Mouse (Mus musculus): ENCODE measurements around the gene Rnf157.

Gene Rnf157

DNA sequence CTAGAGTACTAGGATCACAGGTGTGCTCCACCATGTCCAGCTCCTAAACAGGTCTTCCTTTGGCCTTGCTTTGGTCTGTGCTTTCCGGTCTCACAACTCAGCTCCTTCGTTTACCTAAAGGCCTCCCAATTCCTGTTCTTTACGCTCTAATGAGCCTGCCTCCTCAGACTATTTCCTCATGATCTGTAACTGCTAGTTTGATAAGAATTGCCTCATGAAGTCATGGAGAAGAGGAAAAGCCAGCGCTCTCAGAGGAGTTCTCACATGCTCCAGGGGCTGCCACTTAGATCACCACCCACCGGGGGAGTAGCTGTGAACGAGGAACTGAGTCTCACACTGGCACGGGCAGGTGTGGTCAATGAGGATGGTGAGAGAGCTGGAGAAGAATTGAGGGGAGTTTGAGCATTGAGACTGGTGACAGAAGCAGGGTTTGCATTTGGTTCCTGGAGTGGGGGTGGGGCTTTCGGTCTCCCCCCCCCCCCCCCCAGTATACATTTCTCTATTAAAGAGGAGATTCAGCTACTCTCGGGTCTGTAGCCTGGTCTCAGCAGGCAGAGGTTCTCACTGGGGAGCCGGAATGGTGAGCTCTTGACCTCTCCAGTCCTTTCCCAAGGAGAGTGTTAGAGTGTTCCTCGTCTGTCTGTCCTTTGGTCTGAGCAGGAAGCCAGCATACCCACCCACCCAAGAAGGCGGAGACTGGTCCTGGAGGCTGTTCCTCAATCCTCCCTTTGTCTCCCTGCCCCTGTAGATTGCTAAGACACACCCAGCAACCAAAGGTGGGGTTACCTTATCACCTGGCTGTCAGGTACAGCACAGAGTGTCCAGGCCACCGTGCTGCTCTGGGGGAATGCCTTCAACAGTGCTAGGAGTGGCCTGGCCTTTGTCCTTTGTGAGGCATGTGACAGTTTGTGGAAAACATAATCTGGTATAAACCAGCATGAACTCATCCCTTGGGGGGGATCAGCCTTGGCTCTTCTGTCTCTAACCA is 16.3 kb upstream of the Rnf157 start:
- ChIA-PET POLR2A (interaction anchor here in 3 of 4 experiments (0.6 to 5.5 kb wide), 32 partner anchors 7 to 879 kb away, joined by 3 to 44 read pairs (median 4); partner anchors contain the start of genes Mrpl38 (in 1 of the 3) and Rnf157 (in 1 of the 3)), CTCF (interaction anchor here in 3 of 4 experiments (0.5 to 1.4 kb wide), 10 partner anchors 16 to 1605 kb away, joined by 3 to 8 read pairs (median 5); partner anchors contain the start of genes Foxj1 (in 1 of the 3) and Mrpl38 (in 1 of the 3))

DNA sequence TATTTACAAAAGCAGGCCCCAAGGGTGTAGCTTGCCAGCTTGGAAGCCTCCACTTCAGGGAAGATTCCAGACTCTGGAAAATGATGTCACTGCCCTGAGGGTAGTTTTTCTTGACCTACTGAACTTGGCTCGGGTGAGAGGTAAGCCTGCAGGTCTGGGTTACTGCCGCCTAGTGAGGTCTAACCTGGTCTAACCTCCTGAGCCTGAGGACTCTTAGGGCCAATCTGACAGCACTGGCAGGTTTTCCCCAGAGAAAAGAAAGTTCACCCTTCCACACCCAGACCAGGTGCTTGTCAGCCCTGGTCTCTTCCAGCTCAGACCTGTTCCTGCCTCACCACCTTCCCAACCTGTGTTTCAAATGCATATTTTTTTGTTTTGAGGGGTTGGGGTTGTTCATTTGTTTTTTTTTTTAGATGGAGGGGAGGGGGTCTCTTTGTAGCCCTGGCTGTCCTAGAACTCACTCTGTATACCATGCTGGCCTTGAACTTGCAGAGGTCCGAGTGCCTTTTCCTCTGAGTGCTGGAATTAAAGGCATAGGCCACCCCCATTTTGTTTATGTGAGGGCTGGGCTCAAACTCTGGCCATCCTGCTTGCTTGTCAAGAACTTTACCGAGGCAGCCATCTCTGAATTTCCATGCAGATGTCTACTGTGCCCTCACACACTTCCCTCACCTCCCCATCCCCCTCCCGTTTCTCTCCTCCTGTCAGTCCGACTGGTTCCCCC is 14.2 kb upstream of the Rnf157 start:
- ChIA-PET POLR2A (interaction anchor here in 3 of 4 experiments (0.5 to 5.5 kb wide), 13 partner anchors 9 to 402 kb away, joined by 3 to 44 read pairs (median 3); partner anchors contain the start of gene Rnf157 (in 1 of the 3)), CTCF (interaction anchor here in 2 of 4 experiments (0.7 to 0.9 kb wide), 2 partner anchors 10 to 14 kb away, joined by 3 read pairs; partner anchors contain the start of gene Rnf157 (in 1 of the 2))

DNA sequence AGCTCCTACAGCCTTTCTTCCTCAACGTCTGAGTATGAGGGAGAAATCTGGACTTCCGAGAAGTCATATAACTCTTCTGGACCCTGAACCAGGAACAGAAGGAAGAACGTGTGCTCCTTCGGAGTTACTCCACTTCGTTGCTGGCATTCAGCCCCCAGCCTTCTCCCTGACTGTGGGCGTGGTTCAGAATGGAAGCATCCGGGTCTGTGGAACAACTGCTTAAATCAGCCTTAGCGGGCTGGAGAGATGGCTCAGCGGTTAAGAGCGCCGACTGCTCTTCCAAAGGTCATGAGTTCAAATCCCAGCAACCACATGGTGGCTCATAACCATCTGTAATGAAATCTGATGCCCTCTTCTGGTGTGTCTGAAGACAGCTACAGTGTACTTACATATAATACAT is 13.5 kb upstream of the Rnf157 start:
- ChIA-PET CTCF (interaction anchor here in 1 of 4 experiments (0.7 to 1.0 kb wide), 2 partner anchors 14 to 19 kb away, joined by 3 read pairs; partner anchors contain the start of gene Rnf157), POLR2A (interaction anchor here in 3 of 4 experiments (0.5 to 5.5 kb wide), 12 partner anchors 10 to 402 kb away, joined by 3 to 44 read pairs (median 3); partner anchors contain the start of gene Rnf157 (in 1 of the 3))

DNA sequence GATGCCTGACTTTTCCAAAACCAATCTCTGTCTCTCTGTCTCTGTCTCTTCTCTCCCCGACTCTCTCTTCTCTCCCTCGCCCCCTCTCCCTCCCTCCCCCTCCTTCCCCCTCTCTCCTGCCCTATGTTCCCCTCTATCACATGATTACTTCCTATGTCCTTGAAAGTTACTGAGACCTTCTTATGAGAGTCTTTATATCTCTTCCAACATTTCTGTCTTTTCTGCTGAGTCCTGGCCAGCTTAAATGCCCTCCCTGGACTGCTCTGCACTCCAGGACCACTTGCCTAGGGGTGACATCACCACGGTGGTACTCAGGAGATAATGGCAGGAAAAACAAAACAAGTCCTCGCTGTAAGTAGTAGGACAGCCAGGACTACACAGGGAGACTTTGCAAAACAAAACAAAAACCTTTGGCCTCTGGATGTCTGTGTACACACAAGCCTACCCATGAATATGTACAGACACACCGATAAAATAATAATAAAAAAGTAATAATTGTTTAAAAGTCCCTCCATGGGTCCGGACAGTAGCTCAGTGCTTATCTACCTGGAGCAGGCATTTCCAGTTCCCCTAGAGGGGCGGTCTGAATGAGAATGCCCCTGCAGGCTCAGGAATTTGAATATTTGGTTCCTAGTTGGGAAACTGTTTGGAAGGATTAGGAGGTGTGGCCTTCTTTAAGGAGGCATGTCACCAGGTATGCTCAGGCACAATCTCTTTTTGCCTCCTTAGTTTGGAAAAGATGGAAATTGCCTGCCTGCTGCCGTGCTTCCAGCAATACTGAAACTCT is 12.0 kb upstream of the Rnf157 start:
- ChIA-PET CTCF (interaction anchor here in 2 of 4 experiments (0.6 to 0.9 kb wide), 2 partner anchors 106 to 293 kb away, joined by 3 read pairs; no protein-coding TSS in a partner anchor), POLR2A (interaction anchor here in 3 of 4 experiments (0.5 to 5.5 kb wide), 12 partner anchors 9 to 21 kb away, joined by 3 to 44 read pairs (median 4); partner anchors contain the start of genes Rnf157 (in 1 of the 3) and Ubald2 (in 1 of the 3))

DNA sequence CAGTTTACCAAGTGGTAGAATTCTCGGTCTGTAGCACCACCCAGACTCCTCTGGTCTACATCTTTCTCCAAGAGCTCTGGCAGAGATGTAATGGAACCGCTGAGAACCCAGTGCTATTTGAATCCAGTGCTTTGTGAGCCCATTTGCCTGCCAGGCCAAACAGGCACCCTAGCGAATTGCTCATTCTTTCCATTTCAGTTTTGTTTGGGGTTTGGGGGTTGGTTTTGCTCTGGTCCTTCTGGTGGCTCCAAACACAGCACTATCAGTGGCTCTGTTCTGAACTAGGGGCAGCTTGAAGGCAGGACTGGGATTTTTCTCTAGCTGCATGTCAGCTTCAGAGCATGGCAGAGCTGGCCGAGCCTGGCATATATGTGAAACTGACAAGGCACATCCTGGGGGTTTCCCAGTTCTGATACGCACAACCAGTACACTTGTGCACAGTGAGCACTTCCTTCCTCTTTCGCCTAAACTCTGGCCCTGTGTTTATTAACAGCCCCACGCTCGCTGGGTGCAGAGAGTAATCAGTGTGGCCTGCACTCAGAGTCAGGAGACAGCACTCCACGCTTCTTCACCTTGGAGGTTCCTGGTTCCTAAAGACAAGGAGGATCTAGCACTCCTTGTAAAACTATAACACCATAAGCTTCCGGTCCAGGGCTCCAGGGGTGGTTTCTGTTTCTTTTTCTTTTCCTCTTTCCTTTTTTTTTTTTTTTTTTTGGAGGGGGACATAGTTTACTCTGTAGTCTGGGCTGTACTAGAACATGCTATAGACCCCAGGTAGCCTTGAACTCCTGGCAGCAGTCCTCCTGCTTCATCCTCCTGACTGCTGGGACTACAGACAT is 11.2 kb upstream of the Rnf157 start:
- ChIA-PET CTCF (interaction anchor here in 1 of 4 experiments (0.6 kb wide), 1 partner anchor 18 kb away, joined by 3 read pairs; no protein-coding TSS in a partner anchor), POLR2A (interaction anchor here (0.5 to 5.5 kb wide), 14 partner anchors 10 to 711 kb away, joined by 3 to 44 read pairs (median 4); partner anchors contain the start of genes Rnf157 (in 1 of the 4) and Ubald2 (in 1 of the 4))

DNA sequence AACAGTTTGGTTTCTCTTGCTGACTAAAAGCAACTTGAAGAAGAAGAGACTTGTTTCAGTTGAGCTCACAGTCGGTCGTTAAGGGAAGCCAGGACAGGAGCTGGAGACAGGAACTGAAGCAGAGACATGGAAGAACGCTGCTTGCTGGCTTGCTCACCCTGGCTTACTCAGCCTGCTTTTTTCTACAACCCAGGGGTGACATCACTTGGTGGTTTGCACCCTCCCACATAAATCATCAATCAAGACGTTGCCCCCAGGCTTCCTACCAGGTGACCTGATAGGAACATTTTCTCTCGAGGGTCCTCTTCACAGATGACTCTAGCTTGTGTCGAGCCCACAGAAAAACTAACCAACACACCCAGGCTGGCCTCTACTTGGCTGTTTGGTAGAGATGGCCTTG is 10.4 kb upstream of the Rnf157 start:
- POLR2A ChIA-PET = interaction anchor here (0.6 to 3.5 kb wide), 17 partner anchors 10 to 712 kb away, joined by 3 to 18 read pairs (median 3); partner anchors contain the start of genes Rnf157 (in 2 of the 4) and Ubald2 (in 1 of the 4)
- CTCF ChIA-PET = interaction anchor here in 2 of 4 experiments (0.7 to 1.0 kb wide), 4 partner anchors 8 to 754 kb away, joined by 3 read pairs; partner anchors contain the start of gene Ubald2 (in 1 of the 2)

DNA sequence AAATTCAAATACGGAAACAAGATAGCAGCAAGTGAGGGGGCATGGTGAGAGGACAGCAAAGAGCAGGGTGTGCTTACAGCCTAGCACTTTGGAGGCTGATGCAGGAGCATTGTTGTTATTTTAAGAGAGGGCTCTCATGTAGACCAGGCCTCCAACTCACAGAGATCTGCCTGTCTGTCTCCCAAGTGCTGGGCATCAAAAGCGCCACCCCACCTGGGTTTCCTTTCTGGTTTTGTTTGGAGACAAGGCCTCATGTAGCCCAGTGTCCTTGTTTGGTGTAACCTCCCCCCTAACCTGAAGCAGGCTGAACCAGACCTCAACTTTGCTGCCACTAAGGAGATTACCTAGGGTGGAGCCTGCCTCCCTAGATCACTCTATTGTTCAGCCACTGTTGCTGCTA is 9.7 kb upstream of the Rnf157 start:
- CTCF ChIA-PET = interaction anchor here in 2 of 4 experiments (0.7 to 1.0 kb wide), 4 partner anchors 9 to 755 kb away, joined by 3 read pairs; partner anchors contain the start of gene Ubald2 (in 1 of the 2)

DNA sequence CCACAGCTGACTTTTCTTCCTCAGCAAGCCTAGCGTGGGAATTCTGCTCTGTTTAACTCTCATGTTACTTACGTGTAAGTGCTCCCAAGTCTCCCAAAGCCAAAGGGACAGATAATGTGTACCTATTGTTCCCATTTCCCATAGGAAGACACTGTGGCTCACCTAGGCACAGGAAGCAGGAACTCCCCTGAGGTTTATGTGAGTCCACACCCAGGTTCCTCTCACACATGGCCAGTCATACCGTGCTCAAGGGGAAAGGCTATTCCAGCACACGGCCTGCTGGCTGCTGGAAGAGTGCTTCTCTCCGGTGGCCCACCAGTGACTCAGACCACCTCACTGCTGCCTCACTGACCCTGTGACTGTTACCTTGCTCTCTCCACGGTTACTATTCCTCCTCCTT is 8.3 kb upstream of the Rnf157 start:
- ChIA-PET CTCF (interaction anchor here in 1 of 4 experiments (0.5 kb wide), 1 partner anchor 10 kb away, joined by 3 read pairs; no protein-coding TSS in a partner anchor), POLR2A (interaction anchor here in 3 of 4 experiments (0.8 to 3.5 kb wide), 5 partner anchors 9 to 282 kb away, joined by 3 to 10 read pairs (median 4); partner anchors contain the start of gene Mrpl38 (in 1 of the 3))

More for the DNA sequence above, 9.7 kb upstream of the Rnf157 start:
- POLR2A ChIA-PET = interaction anchor here in 3 of 4 experiments (0.6 to 3.5 kb wide), 13 partner anchors 8 to 181 kb away, joined by 3 to 18 read pairs (median 4); partner anchors contain the start of genes Rnf157 (in 2 of the 3) and Ubald2 (in 1 of the 3)

DNA sequence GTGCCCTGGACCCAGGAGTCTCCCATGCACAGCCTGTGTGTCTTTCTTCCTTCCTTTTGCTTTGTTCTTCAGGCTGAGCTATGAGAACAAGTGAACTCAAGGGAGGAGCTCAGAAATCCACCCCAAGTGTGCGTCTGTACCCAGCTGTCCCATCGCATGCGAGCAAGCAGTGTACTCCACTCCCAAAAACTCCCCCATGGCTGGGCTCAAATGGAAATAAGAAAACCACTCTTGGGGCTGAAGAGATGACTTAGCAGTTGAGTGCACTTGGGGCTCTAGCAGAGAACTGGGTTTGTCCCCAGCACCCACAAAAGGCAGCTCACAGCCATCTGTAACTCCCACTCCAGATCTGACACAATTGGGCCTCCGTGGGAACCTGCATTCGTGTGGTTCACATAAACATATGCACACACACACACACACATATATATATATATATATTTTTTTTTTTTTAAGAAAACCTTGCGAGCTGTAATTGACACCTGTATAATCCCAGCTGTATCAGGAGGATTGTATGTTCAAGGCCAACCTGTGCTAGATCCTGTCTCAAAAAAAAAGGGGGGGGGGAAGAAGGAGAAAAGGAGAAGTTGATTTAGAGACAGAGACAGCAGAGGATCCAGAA is 6.1 kb upstream of the Rnf157 start:
- POLR2A ChIA-PET = interaction anchor here in 3 of 4 experiments (0.6 to 2.3 kb wide), 8 partner anchors 10 to 61 kb away, joined by 3 to 15 read pairs (median 4); no protein-coding TSS in a partner anchor
- CTCF ChIA-PET = interaction anchor here in 3 of 4 experiments (0.5 to 1.3 kb wide), 6 partner anchors 76 to 682 kb away, joined by 3 to 10 read pairs (median 6); partner anchors contain the start of gene Foxj1 (in 1 of the 3)

DNA sequence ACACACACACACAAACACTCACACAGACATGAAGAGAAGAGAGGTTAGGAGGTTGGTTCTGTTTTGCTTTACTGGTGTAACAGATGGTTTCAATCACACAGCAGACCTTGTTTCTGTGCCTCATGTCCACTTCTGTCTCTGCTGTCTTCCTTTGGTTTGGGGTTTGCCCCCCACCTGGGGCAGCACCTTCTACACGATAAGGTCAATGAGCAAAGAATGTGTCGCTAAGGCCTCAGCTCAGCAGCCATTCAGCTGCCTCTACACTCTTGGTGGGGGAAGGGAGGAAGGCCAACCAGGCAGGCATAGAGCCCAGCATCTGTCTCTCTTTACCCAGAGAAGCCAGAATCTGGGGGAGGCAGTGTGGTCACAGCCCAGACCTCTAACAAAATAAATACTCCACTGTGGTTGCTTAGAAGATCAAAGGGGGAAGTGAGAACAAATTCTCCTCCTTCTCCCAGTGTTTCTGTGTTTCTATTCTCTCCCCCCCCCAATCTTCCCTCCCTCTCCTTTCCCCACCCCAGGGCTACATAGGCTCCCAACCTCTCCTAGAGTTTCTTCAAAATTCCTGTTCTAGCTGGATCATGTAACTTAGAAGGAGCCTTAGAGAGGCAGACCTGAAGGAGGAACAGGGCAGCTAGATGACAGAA is 5.5 kb upstream of the Rnf157 start:
- ChIA-PET POLR2A (interaction anchor here (0.6 to 2.3 kb wide), 12 partner anchors 11 to 434 kb away, joined by 3 to 15 read pairs (median 3); partner anchors contain the start of genes Exoc7 (in 1 of the 4) and Mfsd11 (in 1 of the 4)), CTCF (interaction anchor here (0.5 to 1.3 kb wide), 8 partner anchors 27 to 683 kb away, joined by 3 to 10 read pairs (median 4); partner anchors contain the start of gene Foxj1 (in 1 of the 4))

DNA sequence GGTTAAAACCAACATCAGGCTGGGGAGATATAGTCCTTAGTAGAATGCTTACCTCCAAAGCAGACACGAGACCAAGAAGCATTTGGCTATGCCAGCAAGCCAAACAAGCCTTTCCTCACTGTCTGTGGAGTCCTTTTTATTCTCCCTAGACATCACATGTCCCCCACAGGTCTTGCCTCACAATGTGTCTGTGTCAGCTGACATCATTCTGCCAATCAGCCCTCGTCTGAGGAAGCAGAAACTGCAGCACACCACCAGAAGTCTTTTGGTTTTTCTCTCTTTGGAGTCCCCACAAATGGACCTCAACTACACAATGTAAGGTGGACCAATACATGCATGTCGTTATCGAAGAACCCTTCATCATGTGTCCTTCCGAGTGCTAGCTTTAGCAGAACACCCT is 4.2 kb upstream of the Rnf157 start:
- ChIA-PET CTCF (no interaction called here), POLR2A (interaction anchor here in 3 of 4 experiments (1.1 to 2.3 kb wide), 6 partner anchors 16 to 45 kb away, joined by 3 to 12 read pairs (median 4); no protein-coding TSS in a partner anchor)

DNA sequence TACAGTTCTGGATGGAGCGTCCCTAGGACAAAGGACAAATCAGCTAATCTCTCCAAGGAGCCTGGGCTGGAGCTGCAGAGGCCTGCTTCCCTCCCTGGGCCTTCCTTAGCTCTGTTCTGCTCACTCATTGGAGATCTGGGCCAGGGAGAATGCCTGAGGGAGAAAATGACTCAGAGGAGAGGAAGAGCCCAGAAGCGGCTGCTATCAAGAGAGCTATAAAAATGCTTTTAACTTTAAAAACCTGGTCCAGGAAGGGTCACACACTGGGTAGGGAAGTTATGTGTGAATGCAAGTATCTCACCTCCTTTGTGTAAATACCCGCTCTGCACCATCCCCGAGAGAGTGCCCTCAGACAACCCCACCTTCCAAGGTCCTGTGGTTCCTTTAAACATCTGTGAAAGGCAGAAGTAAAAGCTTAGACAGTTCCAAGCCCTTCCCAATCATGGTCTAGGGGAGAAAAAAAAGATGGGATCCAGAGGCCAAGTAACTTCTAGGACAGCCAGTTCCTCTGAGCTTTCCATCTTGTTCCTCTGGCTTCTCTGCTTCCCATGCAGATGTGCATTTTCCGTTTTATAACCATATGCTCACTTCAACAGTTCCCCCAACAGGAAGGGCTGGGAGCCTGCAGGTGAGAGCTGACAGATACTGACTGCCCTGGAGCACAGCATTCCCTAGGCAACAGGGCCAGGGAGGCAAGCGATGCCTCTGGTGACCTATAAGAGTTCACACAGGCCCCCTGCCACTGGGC is 3.5 kb upstream of the Rnf157 start:
- POLR2A ChIA-PET = interaction anchor here in 3 of 4 experiments (0.6 to 1.6 kb wide), 6 partner anchors 13 to 31 kb away, joined by 3 to 7 read pairs (median 4); no protein-coding TSS in a partner anchor

DNA sequence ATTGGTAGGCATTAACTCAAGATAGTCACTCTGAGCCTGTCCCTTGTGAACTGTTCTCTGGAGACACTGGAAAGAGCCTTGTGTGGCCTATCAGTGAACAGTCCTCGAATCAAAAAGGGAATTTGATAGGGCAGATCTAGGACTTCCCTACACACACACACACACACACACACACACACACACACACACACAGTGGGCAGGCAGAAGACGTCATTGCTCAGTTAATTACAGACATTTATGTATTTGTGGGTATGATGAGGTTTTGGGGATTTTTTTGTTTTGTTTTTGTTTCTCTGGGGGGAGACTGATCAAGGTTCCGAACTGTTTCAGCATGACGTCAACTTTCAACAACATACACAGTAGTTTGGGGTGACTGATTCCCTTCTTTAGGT is 795 bp upstream of the Rnf157 start:
- ChIA-PET CTCF (interaction anchor here in 2 of 4 experiments (0.6 to 1.0 kb wide), 3 partner anchors 95 to 120 kb away, joined by 3 to 5 read pairs (median 3); no protein-coding TSS in a partner anchor), POLR2A (interaction anchor here in 3 of 4 experiments (0.6 to 2.0 kb wide), 24 partner anchors 9 to 439 kb away, joined by 3 to 24 read pairs (median 4); partner anchors contain the start of genes Exoc7 (in 1 of the 3), Srsf2 (in 1 of the 3), Ubald2 (in 1 of the 3) and Unk (in 1 of the 3))

More for the DNA sequence above, 3.5 kb upstream of the Rnf157 start:
- CTCF ChIA-PET = interaction anchor here in 1 of 4 experiments (1.4 kb wide), 1 partner anchor 78 kb away, joined by 3 read pairs; the partner anchor contains the start of gene Prpsap1

All from embryonic stem cell, embryonic (primary cell).